Mouse (Mus musculus) cerebral cortex, adult 2 months (tissue): ENCODE results near the gene Rbks.

Source experiments
- WGBS: fragments of 180-500 bp; shearing (Covaris S2); methylation state at CpG from one replicate; pipeline ENCODE4 v1.1.7; 2018; 5-methylcytosine and 5-hydroxymethylcytosine counted together

The Rbks gene

GRCm38 (mm10) chr5:31696971-31697643 is at the start of gene Rbks:
TSS of gene Rbks (minus strand) at chr5:31697627.
- 5% methylated on average over 18 of the region's 18 CpGs for WGBS

- 77% methylated on average over 4 of the region's 4 CpGs for WGBS
Observed at GRCm38 (mm10) chr5:31742521-31743031, 45.1 kb upstream of the Rbks start.

- WGBS, result 84% methylated on average over 1 of the region's 1 CpGs
Observed at GRCm38 (mm10) chr5:31741931-31742330, 44.5 kb upstream of the Rbks start.

- WGBS, result 79% methylated on average over 3 of the region's 3 CpGs
Observed at GRCm38 (mm10) chr5:31732644-31733338, 35.4 kb upstream of the Rbks start.

GRCm38 (mm10) chr5:31727456-31727855 is 30.0 kb upstream of the Rbks start:
- 75% methylated on average over 5 of the region's 5 CpGs for WGBS

- 99% methylated on average over 2 of the region's 2 CpGs for WGBS
Observed at GRCm38 (mm10) chr5:31725885-31726284, 28.5 kb upstream of the Rbks start.

- 62% methylated on average over 6 of the region's 6 CpGs for WGBS
Observed at GRCm38 (mm10) chr5:31724519-31724918, 27.1 kb upstream of the Rbks start.

- 85% methylated on average over 4 of the region's 4 CpGs for WGBS
Observed at GRCm38 (mm10) chr5:31715486-31716150, 18.2 kb upstream of the Rbks start.

- 88% methylated on average over 5 of the region's 5 CpGs for WGBS
Observed at GRCm38 (mm10) chr5:31713841-31714264, 16.4 kb upstream of the Rbks start.

- 61% methylated on average over 2 of the region's 2 CpGs for WGBS
Observed at GRCm38 (mm10) chr5:31713280-31713711, 15.9 kb upstream of the Rbks start.

- 93% methylated on average over 1 of the region's 1 CpGs for WGBS
Observed at GRCm38 (mm10) chr5:31709389-31709788, 12.0 kb upstream of the Rbks start.

GRCm38 (mm10) chr5:31706826-31707225 is 9.4 kb upstream of the Rbks start:
- 80% methylated on average over 4 of the region's 4 CpGs for WGBS

- 56% methylated on average over 5 of the region's 5 CpGs for WGBS
Observed at GRCm38 (mm10) chr5:31704971-31705370, 7.5 kb upstream of the Rbks start.

GRCm38 (mm10) chr5:31698931-31699330 is 1.5 kb upstream of the Rbks start:
- WGBS, result 30% methylated on average over 4 of the region's 4 CpGs

- WGBS, result 1% methylated on average over 16 of the region's 16 CpGs
Observed at GRCm38 (mm10) chr5:31698297-31698726, 885 bp upstream of the Rbks start.

- under 1% methylated on average over 71 of the region's 71 CpGs for WGBS
Observed at GRCm38 (mm10) chr5:31697644-31698296, 343 bp upstream of the Rbks start, which contains the start of gene Babam2. TSS of gene Babam2 (plus strand) at chr5:31697684.

GRCm38 (mm10) chr5:31687972-31688371 is 9.5 kb downstream of the Rbks start:
- WGBS, result 94% methylated on average over 3 of the region's 3 CpGs

- WGBS, result 66% methylated on average over 2 of the region's 2 CpGs
Observed at GRCm38 (mm10) chr5:31686040-31686439, 11.4 kb downstream of the Rbks start.

GRCm38 (mm10) chr5:31682305-31682704 is 15.1 kb downstream of the Rbks start:
- WGBS, result 96% methylated on average over 1 of the region's 1 CpGs

GRCm38 (mm10) chr5:31680183-31680582 is 17.2 kb downstream of the Rbks start:
- WGBS, result 79% methylated on average over 4 of the region's 4 CpGs

- 81% methylated on average over 1 of the region's 1 CpGs for WGBS
Observed at GRCm38 (mm10) chr5:31678000-31678399, 19.4 kb downstream of the Rbks start.

GRCm38 (mm10) chr5:31673431-31673830 is 24.0 kb downstream of the Rbks start:
- 66% methylated on average over 2 of the region's 2 CpGs for WGBS
